Mouse (Mus musculus) bone marrow, adult 2 months (tissue): ENCODE results near the gene Mief1.

Experiments used
- CTCF ChIP-seq: fragments of 200-500 bp; IDR thresholded peaks from 2 replicates; pipeline ENCODE4 v1.5.1; 2011; ENCODE audit warnings: low read length, control low read depth; ENCODE audit not compliant: control insufficient read depth, insufficient read depth
- POLR2A ChIP-seq: fragments of 200-500 bp; IDR thresholded peaks from 2 replicates; pipeline ENCODE4 v1.6.1; 2011; ENCODE audit warnings: low read depth, mild to moderate bottlenecking, control low read depth, low read length, borderline replicate concordance; ENCODE audit not compliant: control insufficient read depth

DNA sequence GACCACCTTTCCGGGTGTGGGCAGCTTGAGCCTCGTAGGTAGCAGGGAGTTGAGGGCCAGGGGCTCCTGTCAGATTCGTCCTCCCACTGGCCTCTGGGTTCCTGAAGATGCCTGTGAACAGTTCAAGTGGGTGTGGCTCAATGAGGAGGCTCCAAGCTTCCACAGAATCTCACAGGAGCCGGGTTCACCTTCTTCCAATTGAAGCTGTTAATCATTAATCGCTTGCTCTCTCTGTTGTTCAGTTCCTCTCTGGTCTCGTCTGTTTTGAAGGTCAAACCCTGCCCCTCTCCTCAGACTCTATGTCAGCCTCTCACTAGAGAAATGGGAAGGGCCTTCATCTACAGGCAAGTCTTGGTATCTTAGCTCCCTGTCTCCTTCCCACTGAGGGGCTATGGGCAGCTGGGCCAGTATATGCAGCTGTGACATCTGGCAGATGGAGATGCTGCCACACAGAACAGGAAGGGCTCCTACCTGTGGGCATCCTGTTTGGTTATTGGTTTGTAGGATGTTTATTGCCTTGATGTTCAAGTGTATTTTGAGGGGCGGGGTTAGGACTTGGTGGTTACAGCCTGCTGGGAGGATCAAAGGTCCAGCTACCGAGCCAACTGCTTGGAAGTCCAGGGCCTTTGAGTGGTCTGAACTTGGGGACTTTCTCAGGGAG, 42.1 kb upstream of the Mief1 start:
- TF ChIP-seq POLR2A: no peak
- no peak for TF ChIP-seq CTCF
